Mouse (Mus musculus) thymus, postnatal 14 days (tissue): ENCODE data around the gene Ctbs.
"Not testable (repeated sequence)": the region's sequence is repeated elsewhere in the genome, so short reads cannot be mapped to it uniquely, and the experiment has no call there.

Experiments
- DNase-seq: peaks from one replicate; pipeline ENCODE4 v3.0.0; 2021

Ctbs gene

DNA sequence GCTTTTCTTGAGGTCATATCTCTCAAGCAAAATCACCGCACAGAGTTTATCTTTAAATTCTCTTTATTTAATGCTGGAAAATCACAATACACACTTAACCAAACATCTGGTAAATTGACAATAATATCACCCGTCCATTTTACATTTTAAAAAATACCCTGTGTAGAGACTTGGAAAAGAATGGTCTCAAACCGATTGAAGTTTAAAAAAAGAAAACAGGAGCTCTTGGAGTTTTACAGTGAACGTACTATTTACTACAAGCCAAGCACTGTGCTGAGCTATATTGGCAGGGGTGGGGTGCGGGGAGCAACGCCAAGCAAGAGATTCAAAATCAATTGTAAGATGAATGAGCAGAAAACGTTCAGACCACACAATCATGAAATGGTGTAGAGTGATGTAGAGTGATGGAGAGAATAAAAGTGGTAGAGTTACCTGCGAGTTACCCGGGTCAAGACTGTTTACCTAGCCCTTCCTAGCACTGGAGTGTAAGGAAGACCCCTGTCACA is at the start of gene Ctbs:
Gene Ctbs, plus strand, starts transcription at position 51 of the 506 bp plus-strand sequence.
- no peak for DNase-seq

DNA sequence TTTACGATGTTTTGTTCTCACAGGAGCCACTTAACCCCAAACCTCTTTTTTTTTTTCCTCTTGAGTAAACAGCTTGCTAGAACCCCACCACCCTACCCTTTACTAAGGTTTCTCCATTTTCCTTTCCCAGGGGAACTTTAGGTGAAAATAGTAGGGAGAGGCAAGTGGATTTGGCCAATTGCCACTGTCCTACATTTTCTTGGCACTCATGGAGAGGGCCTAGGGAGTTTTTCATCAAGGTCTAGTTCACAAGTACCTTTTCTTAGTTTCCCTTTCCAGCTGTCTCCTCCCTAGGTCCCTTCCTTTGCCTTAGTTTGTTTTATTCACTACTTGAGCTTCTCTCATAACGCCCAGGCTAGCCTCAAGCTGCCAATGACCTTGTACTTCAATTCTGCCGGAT is 45.8 kb upstream of the Ctbs start:
- no peak for DNase-seq

DNA sequence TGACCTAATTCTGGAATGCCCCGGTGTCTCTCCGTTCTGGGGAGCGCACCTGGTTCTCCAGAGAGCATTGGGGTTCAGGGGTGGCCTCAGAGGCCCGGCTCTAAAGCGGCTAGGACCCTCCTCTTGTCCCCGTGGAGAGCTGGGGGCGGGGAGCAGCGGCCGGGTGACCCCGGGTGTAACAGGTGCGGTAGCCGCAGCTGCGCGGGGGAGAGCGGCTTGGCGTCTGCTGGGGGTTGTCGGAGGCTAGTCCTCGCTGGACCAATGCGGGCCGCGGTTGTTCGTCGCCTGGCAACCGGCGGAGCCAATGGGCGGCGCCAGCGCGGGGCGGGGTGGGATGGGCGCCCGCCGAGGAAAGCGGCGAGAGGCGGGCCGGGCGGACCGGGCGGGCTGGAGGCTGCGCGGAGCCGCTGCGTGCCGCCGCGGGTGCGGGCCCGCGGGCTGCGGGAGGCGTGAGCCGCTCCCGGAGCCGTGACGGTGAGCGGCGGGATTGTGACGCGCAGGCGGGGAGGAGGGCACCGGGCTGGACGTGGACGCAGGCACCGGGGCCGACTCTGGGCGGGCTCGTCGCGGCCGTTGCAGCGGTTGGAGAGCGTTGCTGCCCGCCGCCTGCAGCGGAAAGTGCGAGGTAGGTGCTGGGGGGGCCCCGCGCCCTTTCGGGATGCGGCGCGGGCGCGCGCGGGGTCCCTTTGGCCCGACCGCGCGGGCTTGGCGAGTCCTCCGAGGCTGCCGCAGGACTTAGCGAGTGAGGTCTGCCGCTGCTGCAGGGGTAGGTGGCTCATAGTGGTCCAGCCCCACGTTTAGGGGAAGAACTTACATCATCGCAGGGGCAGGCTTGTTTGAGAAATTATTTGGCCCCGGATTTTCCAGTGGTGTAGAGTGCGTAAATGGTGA is 45.0 kb upstream of the Ctbs start, which contains the start of gene Ssx2ip:
Gene Ssx2ip, plus strand, starts transcription at position 332 of the 891 bp plus-strand sequence.
- peak; percentile 98 for DNase-seq

DNA sequence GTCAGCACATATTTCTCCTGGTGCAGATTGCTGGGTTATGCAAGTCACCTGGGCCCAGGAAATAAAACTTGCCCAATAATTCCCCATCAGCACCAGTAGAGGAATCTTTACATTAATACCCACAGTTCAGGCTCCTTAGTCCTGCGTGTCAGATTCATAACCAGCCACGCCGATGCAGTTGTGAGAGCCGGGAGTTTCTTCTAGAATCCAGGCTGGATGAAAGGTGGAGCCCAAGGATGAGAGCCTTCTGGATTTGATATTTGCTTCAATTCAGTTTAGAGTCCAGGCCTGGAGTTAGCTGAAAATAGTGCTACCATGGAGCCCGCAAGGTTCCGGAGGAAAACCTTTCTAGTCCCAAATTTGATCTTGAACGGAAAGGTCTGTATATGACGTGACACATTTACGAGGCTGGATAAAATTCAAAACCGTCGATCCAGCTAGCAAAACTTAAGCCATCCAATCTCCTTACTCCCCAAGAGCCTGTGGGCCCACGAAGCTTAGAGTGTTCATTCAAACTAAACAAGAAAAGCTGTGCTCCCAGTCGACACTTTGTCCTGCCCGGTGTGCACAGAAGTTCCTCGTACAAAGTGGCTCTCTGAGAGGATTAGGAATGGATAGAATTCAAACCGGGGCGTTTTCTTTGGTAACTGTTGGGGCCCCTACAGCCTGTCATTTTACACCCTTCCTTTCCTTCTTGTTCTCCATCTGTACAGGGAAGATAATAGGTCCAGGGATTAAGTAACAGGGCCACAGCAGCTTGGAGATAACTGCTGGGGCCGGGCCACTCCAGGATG is 44.2 kb upstream of the Ctbs start:
- no peak for DNase-seq

DNA sequence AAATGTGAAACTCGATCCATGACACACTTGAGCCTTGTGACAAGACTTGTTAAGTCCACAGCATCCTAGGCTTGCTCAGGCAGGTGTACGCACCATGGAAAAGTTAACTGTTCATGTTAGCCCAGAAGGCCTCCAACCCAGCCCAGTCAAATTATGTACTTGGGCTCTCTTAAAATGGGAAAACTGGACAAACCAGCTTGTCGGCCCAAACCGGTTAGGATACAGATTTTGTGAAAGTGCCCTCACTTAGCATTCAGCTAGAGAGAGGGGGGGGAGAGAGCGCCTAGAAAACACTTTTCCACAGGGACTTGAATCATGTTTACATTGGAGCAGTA is 43.6 kb upstream of the Ctbs start:
- DNase-seq: no peak

DNA sequence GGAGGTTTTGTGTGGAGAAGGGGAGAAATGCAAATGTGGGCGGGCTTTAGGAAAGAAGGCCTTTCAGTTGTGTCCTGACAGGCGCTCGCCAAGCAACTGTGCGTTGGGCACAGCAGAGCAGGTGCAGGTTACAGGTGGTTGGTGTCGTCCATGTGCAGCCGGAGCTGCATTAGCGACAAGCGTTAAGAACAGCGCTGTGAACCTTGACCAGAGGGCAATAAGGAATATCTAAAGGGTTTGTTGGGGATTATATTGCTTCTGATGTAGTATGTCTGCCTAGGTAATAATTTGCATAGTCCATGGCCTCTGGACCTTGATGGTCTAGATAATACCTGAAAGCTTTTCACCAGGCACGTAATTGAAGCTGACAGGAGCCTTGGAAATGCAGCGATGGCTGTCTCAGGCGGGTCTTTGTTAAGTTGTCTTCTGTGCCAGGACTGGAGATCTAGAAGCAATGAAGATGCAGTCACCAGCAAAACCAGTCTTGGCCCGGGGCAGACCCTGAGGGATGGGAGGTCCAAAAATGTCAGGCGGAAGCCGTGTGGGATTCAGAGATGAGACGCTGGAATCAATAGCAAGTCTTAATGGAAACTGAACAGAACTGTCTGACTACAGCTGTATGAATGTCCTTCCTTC is 42.4 kb upstream of the Ctbs start:
- DNase-seq: no peak

DNA sequence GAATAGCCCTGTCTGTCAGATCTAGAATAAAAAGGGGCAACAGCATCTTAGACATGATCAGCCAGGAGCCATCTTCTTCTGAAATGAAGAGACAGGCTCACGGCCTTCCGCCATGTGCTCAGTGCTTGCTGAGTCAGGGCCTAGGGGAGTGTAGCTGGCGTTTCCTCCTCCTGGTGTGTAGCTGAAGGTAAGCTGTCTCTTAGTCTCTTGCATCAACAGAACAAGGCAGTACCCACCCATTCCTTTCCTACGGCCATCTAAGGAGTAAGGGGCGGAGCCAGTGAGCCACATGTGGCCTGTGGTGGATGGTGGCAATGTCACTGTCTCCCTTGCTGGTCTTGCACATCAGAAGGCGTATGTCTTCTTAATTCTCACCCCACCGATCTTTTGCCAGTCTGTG is 39.5 kb upstream of the Ctbs start:
- DNase-seq: no peak

DNA sequence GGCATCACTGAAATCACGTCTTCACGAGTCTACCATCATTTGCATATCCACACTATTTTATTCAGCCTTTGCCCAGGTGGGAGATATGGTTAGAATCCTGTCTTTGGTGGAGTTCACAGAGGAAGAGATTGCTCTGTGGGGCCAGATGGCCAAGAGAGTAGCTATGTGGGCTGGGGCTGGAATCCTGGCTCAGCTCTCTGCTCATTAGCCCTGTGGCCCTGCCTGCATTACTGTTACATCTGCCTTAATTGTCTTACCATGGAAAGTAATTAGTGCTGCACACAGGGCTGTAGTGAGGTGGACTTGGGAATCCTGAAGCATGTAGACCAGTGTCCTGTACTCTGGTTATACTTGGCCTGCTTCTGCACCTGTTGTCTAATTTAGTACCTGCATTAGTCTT is 37.6 kb upstream of the Ctbs start:
- no peak for DNase-seq

DNA sequence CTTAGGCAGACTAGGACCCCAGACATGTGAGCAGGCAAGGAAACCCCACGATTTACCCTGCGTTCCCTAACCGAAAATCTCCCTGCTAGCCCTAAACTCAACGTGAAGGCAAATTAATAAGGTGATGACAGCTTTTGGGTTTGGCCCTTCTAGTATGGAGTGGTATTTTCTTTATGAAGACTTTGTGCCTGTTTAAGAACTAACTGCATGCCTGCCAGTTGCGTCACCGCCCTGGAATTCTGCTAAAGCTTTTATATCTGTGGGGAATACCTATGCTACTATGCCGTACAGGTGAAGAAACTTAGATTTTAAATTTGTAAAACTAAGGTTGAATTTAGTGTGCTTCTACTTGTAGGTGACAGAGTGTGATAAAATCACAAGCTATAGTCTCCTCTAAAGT is 37.1 kb upstream of the Ctbs start:
- no peak for DNase-seq

DNA sequence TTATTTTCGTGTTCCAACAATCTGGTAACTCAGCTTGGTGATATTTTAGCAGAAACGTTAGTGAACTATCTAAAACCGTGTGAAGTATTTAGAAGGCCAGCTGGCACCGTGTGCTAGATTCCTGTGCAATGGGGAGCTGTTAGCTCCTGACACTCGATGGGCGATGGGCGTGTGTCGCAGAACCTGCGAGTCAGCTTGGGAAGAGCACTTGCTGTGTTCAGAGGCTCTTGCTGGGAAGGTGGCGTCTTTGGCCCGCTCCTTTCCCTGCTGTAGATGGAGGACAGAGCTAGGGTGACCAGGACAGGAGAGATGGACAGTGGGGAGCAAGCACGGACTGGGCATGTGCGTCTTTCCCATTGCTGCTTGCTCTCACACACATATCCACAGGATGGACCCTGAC is 36.6 kb upstream of the Ctbs start:
- DNase-seq: no peak

DNA sequence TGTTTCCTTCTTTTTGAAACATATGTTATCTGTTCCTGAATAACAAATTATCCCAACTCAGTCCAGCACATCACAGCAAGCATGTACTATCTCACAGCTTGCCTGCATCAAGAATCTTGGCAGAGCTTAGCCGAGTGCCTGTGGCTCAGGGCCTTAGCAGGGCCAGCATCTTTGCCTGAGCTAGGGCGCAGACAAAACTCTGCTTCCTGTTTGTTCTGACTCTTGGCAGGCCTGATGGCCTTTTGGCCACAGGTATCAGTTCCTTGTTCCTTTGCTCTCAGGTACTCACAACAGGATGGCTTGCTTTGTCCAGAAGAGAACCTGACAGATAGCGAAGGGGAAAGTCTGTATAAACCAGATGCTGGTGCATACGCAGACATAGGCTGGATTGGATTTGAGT is 35.6 kb upstream of the Ctbs start:
- DNase-seq: no peak

DNA sequence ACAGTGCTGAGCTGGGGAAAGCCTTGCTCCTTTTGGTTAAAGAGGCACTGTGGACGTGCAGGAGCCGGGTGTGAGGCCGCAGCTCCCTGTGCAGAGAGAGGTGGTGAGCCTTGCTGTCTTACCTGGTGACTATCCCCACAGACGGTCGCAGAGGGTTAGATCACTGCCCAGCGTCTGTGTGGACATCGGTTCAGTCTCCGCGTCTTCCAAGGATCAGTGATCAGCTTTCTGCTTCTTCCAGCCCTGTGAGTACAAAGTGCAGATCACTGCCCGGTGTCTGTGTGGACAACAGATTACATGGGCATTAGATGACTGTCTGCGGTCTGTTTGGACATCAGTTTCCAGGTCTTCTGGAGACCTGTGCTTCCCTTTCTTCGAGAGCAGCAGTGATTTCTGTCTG is 35.0 kb upstream of the Ctbs start:
- no peak for DNase-seq

DNA sequence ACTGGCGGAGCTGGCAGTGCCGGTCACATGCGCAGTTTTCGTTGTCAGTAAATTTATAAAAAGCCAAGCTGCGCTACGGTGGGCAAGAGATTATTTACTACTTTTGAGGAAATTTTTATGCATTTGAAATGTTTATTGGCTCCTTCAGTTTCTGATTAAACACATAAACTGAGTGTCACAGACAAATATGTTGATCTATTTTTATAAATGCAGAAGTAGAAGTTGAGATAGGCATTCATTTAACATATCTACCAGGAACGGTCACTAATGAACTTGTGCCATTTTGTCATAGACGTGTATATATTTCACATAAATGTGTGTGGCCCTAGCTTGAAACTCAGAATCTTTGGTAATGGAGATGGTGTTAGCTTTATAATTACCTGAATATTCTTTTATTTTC is 31.7 kb upstream of the Ctbs start:
- DNase-seq: no peak

DNA sequence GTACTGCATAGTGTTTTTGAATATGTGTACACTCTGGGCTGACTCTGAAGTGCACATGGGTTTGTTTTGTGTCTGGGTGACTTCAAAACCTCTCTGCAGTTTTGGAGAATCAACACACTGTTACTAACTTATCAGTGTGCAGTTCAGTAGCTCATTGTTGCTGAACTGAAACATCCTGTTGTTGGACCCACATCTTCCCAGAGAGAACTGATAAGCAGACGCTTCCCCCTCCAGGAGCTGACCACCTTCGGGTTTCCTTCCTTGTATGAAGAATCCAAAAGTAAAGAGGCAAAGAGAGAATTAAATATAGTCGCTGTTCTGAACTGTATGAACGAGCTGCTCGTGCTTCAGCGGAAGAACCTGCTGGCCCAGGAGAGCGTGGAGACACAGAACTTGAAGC is 30.7 kb upstream of the Ctbs start:
- no peak for DNase-seq

DNA sequence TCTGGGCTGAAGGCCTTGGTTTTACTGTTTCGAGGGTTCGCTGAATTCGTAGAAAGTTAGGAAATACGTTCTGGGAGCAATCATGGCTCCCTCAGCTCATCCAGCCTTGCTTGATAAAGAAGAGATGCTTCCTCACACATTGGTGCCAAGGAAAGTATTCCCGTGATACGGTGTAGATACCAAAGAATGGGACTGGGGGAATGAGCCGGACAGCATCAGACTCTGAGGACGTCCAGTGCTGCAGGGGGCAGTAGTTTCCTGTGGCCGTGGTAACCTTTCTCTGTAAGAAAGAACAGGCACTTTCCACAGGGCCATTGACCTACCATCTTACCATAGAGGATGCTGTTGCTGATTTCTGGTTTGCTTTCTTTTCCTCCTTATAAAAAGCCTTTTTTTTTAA is 30.1 kb upstream of the Ctbs start:
- DNase-seq: no peak

DNA sequence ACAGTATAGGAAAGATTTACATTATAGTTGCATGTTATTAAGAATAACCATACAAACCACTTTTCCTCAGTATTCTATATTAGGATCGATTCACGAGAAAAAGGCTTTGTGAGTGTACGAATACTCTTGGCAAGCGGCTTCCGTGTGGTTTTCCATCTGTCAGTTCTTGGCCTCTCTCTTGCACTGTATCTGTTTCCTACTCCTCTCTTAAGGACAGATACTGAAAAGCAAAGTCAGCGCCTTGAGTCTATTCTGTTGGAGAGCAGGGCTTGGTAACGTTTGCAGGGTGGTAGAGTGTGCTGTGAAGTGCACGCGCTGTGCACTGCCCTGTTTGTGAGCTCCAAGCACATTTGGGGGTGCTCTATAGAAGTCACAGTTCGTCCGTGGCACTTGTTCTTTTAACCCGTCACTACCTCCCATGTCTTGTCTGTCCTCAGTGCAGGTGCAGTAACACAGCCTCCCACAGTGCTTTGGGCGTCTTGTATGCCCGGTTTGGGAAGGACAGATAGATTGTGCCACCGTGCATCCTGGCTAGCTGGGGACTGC is 29.5 kb upstream of the Ctbs start:
- no peak for DNase-seq

DNA sequence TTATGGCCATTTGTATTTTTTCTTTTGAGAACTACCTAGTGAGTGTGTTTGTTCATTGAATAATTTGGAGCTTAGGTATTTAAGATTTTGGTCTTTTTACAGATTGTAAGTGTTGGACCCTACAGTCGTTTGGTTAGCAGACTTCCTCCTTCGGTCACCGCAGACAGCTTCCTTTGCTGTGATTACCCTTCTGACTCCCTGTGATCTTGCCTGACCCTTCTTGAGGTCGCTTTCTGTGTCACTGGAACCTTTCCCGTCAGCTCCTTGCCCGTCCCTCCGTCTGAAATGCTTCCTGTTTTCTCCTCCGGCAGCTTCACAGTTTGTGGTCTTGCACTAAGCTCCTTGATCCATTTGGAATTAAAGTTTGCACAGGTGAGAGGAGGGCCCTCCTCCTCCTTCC is 27.8 kb upstream of the Ctbs start:
- DNase-seq: no peak

DNA sequence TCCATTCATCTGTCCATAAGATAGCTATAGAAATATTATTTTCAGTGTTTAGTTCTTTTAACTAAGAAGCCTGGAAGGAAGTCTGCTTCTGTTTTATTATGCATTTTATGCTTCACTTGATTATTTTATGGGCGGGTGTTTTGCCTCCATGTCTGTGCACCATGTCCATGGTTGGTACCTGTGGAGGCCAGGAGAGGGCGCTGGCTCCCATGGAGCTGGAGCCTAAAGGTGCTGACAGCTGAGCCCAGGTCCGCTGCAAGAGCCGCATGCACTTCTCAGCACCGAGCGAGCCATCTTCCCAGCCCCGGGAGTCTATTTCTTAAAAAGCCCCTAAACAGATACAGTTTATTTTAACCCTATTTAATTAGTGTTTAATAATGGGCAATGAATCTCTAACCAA is 25.9 kb upstream of the Ctbs start:
- no peak for DNase-seq

DNA sequence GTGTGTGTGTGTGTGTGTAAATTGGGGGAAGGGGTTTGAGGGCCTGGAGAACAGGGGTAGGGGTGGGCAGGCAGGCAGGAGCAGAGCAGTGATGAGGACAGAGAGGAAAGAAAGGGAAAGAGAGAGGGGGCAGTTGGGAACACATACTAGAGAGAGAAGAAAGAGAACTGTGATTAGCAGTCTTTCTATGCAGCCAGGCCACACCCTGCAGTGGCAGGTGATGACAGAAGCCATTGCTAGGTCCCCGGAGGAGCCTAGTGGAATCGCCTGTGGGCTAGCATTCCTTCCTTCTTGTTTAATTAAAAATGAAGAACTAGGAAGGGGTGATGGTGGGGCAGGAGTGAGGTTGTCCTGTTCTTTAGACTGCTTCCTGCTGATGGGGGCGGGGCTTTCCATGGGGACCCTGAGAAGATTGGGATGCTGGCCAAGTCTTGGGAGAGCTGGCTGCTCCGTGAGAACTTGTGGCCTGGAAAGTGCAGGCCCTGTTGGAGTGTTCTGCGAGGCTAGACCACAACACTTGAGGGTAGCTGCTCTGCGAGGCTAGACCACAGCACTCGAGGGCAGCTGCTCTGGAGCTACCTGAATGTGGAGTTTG is 25.2 kb upstream of the Ctbs start:
- DNase-seq: no peak

DNA sequence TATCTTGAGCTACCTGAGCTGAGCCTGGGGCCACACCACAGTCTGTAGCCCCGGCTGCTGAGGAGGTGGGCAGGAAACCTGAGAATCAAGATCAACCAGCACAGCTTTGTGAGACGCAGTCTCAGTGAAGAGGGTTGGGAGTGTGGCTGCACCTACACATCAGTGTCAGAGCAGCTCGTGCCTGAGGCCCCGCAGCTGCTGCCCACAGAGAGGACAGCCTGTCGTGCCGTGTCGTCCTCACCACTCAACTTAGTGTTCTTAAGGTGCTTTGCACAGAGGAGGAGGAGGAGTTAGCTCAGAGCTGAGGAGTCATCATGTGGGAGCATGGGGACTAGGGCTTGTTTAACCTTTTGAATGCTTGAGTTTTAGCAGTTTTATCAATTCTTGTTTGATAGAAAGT is 23.7 kb upstream of the Ctbs start:
- no peak for DNase-seq

DNA sequence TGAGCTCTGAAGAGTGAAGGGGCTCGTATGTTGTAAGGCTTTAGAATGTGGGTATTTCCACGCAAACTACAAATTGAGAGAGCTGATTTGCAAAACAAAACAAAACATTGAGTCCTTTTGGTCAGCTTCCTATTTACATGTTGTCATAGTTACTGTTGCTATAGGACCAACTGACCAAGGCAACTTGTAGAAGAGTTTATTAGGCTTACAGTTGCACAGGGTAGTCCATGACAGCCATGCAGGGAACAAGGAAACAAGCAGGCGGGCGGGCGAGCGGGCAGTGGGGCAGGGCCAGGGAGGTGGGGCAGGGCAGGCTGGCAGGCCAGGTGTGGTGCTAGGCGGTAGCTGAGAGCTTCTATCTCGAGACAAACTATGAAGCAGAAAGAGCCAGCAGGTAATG is 23.1 kb upstream of the Ctbs start:
- DNase-seq: no peak

DNA sequence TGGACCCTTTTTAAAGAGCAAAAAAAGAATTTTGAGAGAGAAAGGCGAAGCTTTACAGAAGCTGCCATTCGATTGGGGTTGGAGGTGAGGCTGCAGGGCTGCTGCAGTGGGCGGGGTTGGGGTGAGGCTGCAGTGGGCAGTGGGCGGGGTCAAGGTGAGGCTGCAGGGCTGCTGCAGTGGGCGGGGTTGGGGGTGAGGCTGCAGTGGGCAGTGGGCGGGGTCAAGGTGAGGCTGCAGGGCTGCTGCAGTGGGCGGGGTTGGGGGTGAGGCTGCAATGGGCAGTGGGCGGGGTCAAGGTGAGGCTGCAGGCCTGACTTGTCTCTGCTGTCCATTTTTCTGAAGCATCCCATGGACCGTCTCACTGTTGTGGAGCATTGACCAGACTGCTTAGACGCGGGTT is 16.5 kb upstream of the Ctbs start:
- not testable (repeated sequence) for DNase-seq
